ENCODE assay signal across 26 mouse cellular contexts in genomic region chr16:9785821-9786220, GRCm38 (mm10).
DNase-seq lines count a peak whose midpoint lies in the region; ATAC-seq and TF ChIP-seq lines count a peak whose summit lies in the region.
"Had no signal": no experiment of that assay in that cellular context is flagged by ENCODE, and none has a peak within 500 bp of the region (broad histone marks: within the 10 kb centered on the region; RNA-seq: fewer than 3 reads in every experiment).

No protein-coding gene starts in this region.

- TF ChIP-seq CTCF in heart, adult 2 months (IDR thresholded peaks at IDR 0.05), result no peak

- H3K36me3 ChIP-seq in heart, adult 2 months (ENCODE audit: control insufficient read depth, insufficient read depth, low read length), result no peaks in the 10 kb centered on the region
- H3K36me3 ChIP-seq: embryonic facial prominence, embryonic 10.5 days; embryonic facial prominence, embryonic 12.5 days; forebrain, embryonic 10.5 days; forebrain, embryonic 12.5 days; forebrain, embryonic 15.5 days; G1E had no signal

- peak; percentile 82 for DNase-seq in heart, adult 11 months
- DNase-seq in heart, adult 2 months, result no peak
- DNase-seq in layer of hippocampus, adult 18-20 months (ENCODE audit: low spot score in 2 of 2), result peak; percentile 63 to 86
- DNase-seq in layer of hippocampus, postnatal 10 days (ENCODE audit: low spot score in 2 of 2), result no peak
- DNase-seq in layer of hippocampus, adult 8-10 months (ENCODE audit: low spot score in 2 of 2), result peak; percentile 57 to 63
- peak; percentile 63 to 71 for DNase-seq in layer of hippocampus, postnatal 36 days
- DNase-seq: adrenal gland, adult 8-10 months; adrenal gland, postnatal 14 days; adrenal gland, postnatal 36 days; B cell, adult 2 months; cerebellum, adult 11-12 months; cerebellum, adult 2 months; cerebellum, adult 9-10 months; cerebellum, postnatal 10 days; cerebellum, postnatal 25 days had no signal

- intact Hi-C loops in heart, adult 2 months (cut with DNase I), result no loop called here

- H3K4me3 ChIP-seq in heart, adult 2 months, result no peak overlapping the region
- H3K4me3 ChIP-seq: embryonic facial prominence, embryonic 10.5 days; embryonic facial prominence, embryonic 12.5 days; erythroblast, embryonic 14.5 days; forebrain, embryonic 10.5 days; forebrain, embryonic 12.5 days; forebrain, embryonic 15.5 days had no signal

- TF ChIP-seq EP300 in heart, adult 2 months (IDR thresholded peaks at IDR 0.05; ENCODE audit: insufficient read depth, low read depth, low read length), result no peak

- no peak for TF ChIP-seq POLR2A in heart, adult 2 months (IDR thresholded peaks at IDR 0.05; ENCODE audit: insufficient read depth, low read depth, low read length)

- no peaks in the 10 kb centered on the region for H3K4me1 ChIP-seq in heart, adult 2 months (ENCODE audit: control insufficient read depth, insufficient read depth, low read length)
- H3K4me1 ChIP-seq: embryonic facial prominence, embryonic 10.5 days; embryonic facial prominence, embryonic 12.5 days; forebrain, embryonic 10.5 days; forebrain, embryonic 12.5 days; forebrain, embryonic 15.5 days had no signal

- 81% methylated on average over 4 of the region's 4 CpGs for WGBS in heart, adult 2 months

- H3K27me3 ChIP-seq in heart, adult 2 months (ENCODE audit: control insufficient read depth, insufficient read depth, low read length), result no peaks in the 10 kb centered on the region
- H3K27me3 ChIP-seq: embryonic facial prominence, embryonic 12.5 days; forebrain, embryonic 15.5 days had no signal

- ATAC-seq in erythroblast, adult 5-6 weeks (replicated peaks; ENCODE audit: low FRiP score, poor library complexity, severe bottlenecking), result no peak
- ATAC-seq: activated CD4-positive, CD25-positive, alpha-beta regulatory T cell, adult 4 months; CD4-positive, CD25-positive, alpha-beta regulatory T cell, adult 4 months; Patski had no signal

- no peak overlapping the region for H3K9ac ChIP-seq in heart, adult 2 months (ENCODE audit: low read depth, low read length)
- H3K9ac ChIP-seq: embryonic facial prominence, embryonic 12.5 days; forebrain, embryonic 12.5 days; forebrain, embryonic 15.5 days had no signal

- H3K27ac ChIP-seq in heart, adult 2 months, result no peak overlapping the region
- H3K27ac ChIP-seq: embryonic facial prominence, embryonic 10.5 days; embryonic facial prominence, embryonic 12.5 days; forebrain, embryonic 10.5 days; forebrain, embryonic 12.5 days; forebrain, embryonic 15.5 days had no signal

- no peaks in the 10 kb centered on the region for H3K79me2 ChIP-seq in heart, adult 2 months (replicated peaks; ENCODE audit: control insufficient read depth, insufficient read depth, low read length)

Comparison
In these comparisons a context has a peak if more than half of its experiments do, and no peak if none do; other contexts are left out.
1. DNase-seq: peak in heart, adult 11 months (single experiment), layer of hippocampus, adult 18-20 months (2 of 2), layer of hippocampus, adult 8-10 months (2 of 2) and layer of hippocampus, postnatal 36 days (2 of 2); none in heart, adult 2 months (0 of 2) and layer of hippocampus, postnatal 10 days (0 of 2).